Mouse (Mus musculus) lung, adult 2 months (tissue): ENCODE data around the gene Fstl3.

Source experiments
- CTCF ChIP-seq: fragments of 200-500 bp; IDR thresholded peaks from 2 replicates; pipeline ENCODE4 v1.5.1; 2011; ENCODE audit warnings: mild to moderate bottlenecking, low read length, control low read depth; ENCODE audit not compliant: insufficient read depth
- POLR2A ChIP-seq: fragments of 200-500 bp; IDR thresholded peaks from 2 replicates; pipeline ENCODE4 v1.6.1; 2011; ENCODE audit warnings: low read depth, mild to moderate bottlenecking, control low read depth, low read length, borderline replicate concordance; ENCODE audit errors: extremely low read depth

DNA sequence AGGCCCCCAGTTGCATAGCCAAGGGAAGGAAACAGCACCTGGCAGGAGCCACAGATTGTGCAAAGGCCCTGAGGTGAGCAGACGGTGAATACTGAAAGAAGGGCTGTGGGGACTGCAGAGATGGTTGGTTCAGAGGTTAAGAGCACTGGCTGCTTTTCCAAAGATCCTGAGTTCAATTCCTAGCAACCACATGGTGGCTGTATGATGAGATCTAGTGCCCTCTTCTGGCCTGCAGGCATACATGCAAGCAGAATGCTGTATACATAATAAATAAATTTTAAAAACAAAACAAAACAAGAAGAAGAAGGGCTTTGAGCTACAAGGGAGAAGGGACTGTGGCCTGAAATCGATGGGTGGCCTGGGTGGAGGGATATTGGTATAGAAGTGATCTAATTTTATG, 40.0 kb downstream of the Fstl3 start:
- TF ChIP-seq CTCF: no peak
- no peak for TF ChIP-seq POLR2A
